Mouse (Mus musculus): ENCODE measurements around the gene Zfp180.

- TF ChIP-seq CTCF (IDR thresholded peaks at IDR 0.05; ENCODE audit: extremely low read depth, insufficient read depth, insufficient read length, insufficient replicate concordance) (no peak), POLR2A (IDR thresholded peaks at IDR 0.05; ENCODE audit: low read depth, low read length) (no peak)
Observed at GRCm38 (mm10) chr7:24052660-24053304, 28.9 kb upstream of the Zfp180 start, which contains the start of gene Vmn1r183.

Data from spleen, adult 2 months (tissue).